Mouse (Mus musculus) kidney, adult 9 months (tissue): Measurements from ENCODE around the gene Spsb1.

Experiments
- DNase-seq: peaks from one replicate; pipeline ENCODE4 v3.0.0; 2022

Gene Spsb1

GRCm38 (mm10) chr4:149882139-149882916 is 72.5 kb downstream of the Spsb1 start:
- DNase-seq: no peak

GRCm38 (mm10) chr4:149880908-149881307 is 73.9 kb downstream of the Spsb1 start:
- DNase-seq: no peak

- DNase-seq: no peak
These were observed 74.9 kb downstream of the Spsb1 start for GRCm38 (mm10) chr4:149879980-149880379.

DNA sequence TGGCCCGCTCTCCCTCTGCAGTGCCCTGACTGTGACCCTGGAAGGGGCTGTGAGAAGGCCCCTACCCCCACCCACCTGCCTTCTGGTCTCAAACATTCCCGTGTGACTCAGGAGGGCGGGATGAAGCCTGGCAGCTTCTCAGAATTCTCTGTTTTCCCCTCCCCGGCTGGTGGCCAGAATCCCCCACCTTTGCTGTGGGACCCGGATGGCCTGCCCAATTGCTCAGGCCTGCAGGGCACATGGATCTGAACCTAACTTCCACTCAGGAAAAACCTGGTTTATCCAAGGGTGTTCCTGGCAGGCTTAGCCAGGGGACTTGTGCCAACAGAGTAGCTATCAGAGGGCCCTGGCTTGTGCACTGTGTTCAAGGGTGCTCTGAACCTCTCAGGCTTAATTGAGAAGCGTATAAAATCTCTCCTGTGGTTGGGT is 76.8 kb downstream of the Spsb1 start:
- DNase-seq: no peak

- no peak for DNase-seq
These were observed 77.6 kb downstream of the Spsb1 start for GRCm38 (mm10) chr4:149877202-149877601.

DNA sequence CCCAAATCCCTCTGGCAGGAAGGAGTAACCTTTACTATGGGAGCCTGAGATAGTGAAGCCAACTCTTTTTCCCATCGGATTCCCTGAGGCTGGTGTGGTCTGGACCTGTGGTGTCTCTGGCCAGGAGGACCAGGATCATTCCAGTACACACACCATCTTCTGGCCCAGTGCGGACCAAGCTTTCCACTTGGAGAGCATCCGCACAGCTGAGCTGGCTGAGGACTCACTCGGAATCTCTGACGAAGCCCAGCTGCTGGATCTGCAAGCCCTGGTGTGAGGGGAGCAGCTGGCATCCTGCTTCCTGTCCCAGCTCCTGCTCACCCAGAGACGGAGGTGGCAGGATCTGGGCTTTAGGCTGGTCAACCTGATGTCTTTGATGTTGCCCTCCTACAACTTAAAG is 78.1 kb downstream of the Spsb1 start:
- DNase-seq: no peak

DNA sequence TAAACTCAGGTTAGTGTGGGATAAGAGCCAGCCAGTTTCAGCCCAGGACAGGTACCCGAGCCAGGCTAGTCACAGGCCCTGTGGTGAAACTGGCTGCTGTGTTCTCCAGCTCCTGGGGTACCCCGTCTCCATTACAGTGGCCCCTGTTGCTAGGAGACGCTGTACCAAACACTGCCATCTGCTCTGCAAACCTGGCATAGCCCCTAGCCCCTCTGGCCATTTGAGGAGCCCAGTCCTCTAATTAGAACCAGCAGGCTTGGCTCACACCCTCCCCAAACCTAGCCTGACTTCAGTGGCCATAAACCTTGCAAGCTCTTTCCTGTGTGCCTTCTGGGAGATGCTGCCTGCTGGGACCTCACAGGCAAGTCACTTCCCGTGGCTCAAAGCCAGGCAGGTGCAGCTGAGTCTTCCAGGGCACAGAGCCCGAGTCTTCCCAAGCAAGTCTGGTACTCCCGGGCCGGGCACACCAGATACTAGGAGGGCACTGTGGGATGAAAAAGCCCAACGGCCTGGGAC is 78.8 kb downstream of the Spsb1 start:
- DNase-seq: no peak

- DNase-seq: peak; percentile 50
These were observed 79.5 kb downstream of the Spsb1 start for GRCm38 (mm10) chr4:149875296-149875695.

DNA sequence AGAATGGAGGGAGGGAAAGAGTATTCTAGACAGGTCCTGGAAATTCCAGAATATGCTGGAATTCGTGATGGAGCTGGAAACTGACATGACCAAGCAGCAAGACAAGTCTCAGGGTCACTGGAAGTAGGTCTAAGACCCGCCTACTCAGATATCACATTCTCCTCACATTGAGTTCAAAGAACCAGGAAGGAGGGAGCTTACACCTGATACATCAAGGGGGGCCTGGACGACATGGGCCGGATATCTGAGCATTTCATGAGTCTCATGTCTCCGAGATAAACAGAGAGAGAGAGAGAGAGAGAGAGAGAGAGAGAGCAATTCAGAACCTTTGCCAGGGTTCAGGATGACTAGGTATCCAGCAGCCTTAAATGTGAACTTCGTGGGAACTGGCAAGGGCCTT is 82.6 kb downstream of the Spsb1 start:
- DNase-seq: no peak

GRCm38 (mm10) chr4:149871582-149871981 is 83.3 kb downstream of the Spsb1 start:
- no peak for DNase-seq

- no peak for DNase-seq
These were observed 83.8 kb downstream of the Spsb1 start for GRCm38 (mm10) chr4:149871014-149871413.

- no peak for DNase-seq
These were observed 84.4 kb downstream of the Spsb1 start for GRCm38 (mm10) chr4:149870412-149870811.

DNA sequence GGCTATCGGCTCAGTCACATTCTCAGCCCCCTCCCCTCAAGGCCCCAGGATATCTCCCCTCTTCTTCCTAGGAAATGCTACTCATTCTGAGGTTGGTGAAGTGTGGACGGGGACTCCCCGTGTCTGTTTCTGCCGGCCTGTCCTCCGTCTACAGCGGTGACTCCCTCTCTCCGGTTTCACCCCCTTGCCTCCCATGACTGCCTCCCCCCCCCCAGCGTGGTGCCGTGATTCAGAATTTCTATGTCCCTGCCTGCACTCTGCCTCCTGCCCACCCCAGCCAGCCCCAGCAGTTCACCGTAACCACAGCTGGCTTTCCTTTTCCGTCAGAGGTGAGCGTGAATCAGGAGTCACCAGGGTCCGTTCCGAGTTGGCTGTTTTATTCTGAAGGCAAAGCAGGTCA is 86.1 kb downstream of the Spsb1 start:
- DNase-seq: no peak

GRCm38 (mm10) chr4:149868009-149868408 is 86.8 kb downstream of the Spsb1 start:
- DNase-seq: no peak

- DNase-seq: no peak
These were observed 87.5 kb downstream of the Spsb1 start for GRCm38 (mm10) chr4:149867351-149867750.

- DNase-seq: no peak
These were observed 90.4 kb downstream of the Spsb1 start for GRCm38 (mm10) chr4:149864395-149864794.

GRCm38 (mm10) chr4:149863522-149863921 is 91.3 kb downstream of the Spsb1 start:
- DNase-seq: no peak

DNA sequence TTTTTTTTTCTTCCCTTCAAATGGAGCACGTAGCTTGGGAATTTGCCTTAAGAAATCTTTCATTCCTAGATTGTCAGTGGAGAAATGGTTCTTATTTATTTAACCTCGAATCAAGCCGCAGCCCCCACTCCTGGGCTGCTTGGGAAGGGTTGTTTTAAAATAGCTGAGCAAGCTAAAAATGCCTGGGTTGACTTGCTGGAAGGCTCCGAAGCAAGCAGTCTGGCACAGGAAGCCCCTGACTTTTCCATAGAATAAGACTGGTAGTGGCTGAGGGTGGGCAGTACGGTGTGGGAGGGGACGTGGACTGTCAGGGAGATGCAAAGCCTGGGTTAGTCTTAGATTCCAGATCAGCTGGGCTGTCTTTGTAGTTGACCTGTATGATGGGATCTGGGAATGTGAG is 94.5 kb downstream of the Spsb1 start:
- no peak for DNase-seq

GRCm38 (mm10) chr4:149858584-149858983 is 96.3 kb downstream of the Spsb1 start:
- no peak for DNase-seq

GRCm38 (mm10) chr4:149858097-149858496 is 96.7 kb downstream of the Spsb1 start:
- DNase-seq: no peak

DNA sequence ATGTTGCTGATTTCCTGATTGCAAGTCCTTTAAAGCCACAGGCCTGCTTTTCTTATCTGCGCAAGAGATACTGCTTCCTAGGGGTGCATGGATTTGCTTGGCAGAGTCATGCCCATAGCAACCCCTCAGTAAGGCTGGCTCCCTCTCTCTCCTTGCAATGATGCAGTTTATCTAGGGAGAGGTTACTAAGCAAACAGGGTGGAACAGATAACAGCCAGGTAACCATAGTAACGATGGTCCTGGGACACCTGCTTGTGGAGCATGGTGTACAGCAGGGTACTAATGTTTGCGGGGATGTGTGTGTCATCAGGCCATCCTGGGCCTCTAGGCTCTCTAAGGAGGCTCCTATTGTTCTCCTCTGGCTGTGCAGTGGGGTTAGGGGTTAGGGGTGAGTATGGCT is 97.2 kb downstream of the Spsb1 start:
- no peak for DNase-seq

- DNase-seq: no peak
These were observed 98.7 kb downstream of the Spsb1 start for GRCm38 (mm10) chr4:149855892-149856807.

DNA sequence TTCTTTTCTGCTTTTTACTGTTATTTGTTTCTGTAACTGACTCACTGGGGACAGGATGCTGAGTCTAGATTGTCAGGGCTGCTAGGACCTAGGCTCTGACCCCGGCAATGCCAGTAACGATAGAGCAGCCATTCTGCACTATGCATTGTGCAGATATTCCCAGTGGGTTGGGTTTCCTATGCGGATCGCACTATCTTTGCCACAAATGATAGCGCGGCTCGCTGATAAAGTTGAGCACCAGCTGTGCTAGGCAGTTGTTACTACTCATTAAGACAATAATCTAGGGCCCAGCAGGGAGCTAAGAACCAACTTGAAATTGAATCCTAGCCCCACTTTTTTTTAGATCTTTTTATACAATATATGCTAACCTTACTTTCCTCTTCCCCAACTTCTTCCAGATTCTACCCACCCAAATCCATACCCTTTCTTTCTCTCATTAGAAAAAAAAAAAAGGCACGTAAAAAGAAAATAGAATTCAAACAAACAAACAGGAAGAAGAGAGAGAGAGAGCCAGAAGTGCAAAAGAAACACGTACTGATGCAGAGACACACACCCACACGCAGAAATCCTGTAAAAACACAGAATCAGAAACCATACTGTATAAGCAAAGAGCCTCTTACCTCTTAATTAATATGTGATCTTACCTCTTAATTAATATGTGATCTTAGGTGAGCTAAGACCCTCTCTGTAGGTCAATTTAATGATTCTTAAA is 99.5 kb downstream of the Spsb1 start:
- DNase-seq: no peak
